Mouse (Mus musculus): ENCODE results near the gene Zcchc3.
"Not testable (repeated sequence)": the region's sequence is repeated elsewhere in the genome, so short reads cannot be mapped to it uniquely, and the experiment has no call there.

Gene Zcchc3

DNA sequence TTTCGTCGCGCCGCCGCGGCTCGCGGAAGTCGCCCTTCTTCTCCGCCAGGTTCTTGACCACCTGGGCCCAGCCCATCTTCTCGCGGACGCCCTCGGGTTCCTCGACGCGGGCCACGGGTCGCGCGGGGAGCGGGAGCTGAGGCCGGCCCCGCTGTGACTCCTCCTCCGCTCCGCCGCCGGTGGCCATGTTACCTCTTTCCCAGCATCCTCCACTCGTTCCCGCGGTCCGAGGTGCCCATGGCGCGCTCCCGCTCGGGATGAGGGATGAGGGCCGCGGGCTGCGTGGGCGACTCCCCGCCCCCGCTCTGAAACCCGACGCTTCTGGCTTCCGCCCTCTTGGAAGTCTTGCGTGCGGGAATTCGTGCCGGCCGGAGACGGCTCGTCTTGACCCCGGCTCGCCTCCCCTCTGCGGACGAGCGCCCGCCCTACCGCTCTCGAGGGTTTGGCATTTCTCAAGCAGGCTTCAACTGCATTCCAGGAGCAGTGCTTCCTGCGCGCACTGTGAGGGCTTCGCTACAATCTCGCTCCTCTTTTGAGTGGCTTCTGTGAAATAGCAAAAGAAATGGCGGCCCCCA lies at the start of gene Zcchc3:
Gene Zcchc3 (minus strand): TSS at position 437 of the 575 bp plus-strand sequence.
- peak; percentile 45 for DNase-seq (ENCODE audit: low spot score)

DNA sequence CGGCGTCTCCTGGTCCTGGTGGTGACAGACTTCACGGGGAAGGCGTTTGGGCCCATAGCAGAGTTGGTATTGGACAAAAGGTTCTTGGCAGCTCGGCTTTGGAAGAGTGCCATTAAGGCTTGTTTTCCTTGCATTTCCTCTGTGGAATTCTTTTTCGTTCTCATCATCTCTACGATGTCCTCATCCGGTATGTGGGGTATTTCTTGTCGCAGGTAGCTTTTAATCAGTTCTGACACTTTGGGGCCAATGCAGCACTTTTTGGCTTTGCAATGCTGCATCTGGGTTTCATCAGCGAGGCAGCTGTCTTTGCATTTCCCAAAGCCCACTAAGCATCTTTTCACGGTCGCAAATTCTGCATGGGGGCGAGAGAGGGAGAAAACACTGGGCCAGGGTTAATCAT lies 44.4 kb upstream of the Zcchc3 start:
- DNase-seq (ENCODE audit: low spot score) = no peak

DNA sequence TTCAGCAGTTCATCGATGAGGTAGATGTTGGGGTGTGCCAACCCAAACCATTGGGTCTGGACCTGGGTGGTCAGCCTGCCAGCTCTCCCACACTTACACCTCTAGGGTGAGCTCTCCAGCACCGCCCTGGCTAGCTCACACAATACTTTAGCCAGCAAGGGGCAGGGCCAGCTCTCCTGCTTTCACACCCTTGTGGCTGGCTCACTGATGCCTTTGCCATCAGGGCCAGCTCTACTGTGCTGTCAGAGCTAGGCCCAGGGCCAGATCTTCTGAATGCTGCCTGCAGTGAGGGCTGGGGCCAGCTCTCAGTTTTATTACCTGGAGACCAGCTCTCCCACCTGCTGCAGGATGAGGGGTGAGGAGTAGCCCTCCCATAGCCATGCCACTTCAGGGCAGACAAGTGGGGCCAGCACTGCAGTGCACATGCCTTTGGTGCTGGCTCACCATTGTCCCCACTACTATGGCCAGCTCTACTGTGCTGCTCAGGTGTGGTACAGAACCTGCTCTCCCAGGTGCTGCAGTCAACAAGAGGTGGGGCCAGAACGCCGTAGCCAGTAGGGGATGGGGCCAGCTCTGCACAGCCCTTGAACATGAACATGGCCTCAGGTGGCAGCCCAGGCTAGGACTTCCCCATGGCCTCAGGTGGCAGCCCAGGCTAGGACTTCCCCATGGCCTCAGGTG lies 37.4 kb upstream of the Zcchc3 start:
- DNase-seq (ENCODE audit: low spot score) = no peak

DNA sequence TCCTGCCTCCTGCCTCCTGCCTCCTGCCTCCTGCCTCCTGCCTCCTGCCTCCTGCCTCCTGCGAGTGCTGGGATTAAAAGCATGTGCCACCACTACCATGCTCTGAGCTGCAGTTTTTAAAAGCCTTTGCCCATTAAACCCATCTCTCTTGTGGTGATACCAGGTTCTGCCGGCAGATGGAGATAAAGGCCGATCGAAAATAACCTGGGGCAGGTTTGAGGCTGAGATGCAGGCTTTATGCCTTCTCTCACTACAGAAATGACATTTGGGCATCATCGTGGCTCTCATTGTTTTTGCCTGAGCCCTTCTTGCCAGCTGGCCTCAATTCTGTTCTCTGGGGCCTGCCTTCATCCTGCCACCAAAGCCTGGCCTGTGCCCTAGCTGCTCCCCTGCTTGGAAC lies 35.4 kb upstream of the Zcchc3 start:
- DNase-seq (ENCODE audit: low spot score) = peak; percentile 11

DNA sequence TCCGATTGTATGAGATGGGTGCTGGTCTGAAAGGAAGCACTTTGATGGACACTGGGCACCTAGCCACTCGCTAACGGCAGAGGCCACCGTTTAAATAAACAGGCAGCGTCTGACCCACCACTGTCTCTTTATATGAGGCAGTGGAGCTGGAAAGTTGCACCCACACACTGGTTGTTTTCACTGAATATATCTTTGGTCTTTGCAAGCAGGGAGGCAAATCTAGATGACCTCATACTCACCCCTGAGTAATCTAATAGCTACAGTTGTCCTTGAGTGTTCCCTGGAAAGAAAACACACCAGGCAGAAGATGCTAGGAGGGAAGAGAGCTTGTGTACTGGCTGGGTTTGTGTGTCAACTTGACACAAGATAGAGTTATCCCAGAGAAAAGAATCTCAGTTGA lies 32.6 kb upstream of the Zcchc3 start:
- DNase-seq (ENCODE audit: low spot score) = no peak

DNA sequence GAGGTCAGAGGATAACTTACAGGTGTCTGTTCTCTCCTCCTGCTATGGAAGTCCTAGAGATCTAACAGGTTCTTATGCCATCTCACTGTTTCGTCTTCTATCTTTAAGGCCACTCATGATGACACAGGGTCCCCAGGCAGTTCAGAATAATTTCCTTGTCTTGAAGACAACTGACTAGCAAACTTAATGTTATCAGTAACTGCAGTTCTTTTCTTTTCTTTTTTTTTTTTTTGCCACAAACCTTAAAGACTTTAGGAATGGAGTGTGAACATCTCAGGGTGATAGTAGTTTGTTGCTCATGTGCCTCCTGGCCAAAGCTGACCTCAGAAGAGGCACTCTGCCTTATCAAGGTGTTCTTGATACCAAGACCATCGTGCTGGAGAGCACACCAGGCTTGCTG lies 31.8 kb upstream of the Zcchc3 start:
- DNase-seq (ENCODE audit: low spot score) = no peak

DNA sequence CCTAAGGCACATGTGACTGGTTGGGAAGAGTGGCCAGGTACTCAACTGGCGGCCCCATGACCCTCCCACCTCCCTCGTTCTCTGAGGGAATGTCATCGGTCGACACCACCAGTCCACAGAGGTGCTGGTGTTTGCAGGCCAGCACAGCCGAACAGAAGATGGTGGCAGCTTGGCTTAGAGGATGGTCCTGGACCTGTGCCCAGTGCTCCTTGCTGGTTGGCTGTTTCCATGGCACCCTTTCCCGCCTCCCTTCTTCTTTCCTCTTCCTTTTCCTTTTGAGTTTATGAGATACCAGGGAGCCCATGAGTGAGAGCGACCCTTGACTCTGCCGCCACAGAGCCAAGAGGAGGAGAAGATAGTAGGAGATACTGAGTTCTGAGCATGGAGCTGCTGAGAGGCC lies 28.5 kb upstream of the Zcchc3 start:
- DNase-seq (ENCODE audit: low spot score) = no peak

DNA sequence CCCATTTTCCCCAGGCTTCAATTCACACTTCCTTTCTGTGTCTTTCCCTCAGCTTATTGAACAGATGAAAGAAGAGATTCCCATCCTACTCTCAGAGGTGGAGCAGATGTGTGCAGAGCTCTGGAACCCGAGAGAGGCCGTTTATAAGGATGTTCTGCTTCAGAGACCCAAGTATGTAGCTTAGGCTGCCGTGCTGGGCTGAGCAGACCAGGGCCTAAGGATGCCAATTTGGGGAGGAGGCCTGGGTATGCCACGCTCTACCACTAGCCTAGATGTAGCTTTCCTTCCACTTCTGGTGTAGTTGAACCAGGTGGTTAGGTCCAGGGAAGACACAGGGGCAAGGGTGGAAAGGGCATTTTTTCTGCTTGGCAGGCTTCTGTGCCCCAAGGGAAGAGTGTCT lies 27.5 kb upstream of the Zcchc3 start:
- no peak for DNase-seq (ENCODE audit: low spot score)

DNA sequence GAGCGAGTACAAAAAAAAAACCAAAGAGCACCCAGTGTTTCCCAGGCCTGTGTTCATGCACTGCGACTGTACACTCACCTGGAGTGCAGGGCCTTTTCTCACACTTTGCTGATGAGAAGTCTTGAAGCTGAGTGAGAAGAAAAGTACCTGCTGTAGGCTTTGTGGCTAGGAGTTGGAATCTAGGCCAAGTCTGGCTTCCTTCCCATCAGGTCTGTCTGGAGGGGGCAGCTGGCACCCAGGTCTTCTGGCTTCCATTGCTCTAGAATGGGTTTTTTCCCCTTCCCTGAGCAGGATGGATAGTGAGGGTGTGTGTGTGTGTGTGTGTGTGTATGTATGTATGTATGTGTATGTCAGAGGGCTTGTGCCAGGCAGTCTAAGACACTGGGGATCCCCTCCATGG lies 25.0 kb upstream of the Zcchc3 start:
- no peak for DNase-seq (ENCODE audit: low spot score)

DNA sequence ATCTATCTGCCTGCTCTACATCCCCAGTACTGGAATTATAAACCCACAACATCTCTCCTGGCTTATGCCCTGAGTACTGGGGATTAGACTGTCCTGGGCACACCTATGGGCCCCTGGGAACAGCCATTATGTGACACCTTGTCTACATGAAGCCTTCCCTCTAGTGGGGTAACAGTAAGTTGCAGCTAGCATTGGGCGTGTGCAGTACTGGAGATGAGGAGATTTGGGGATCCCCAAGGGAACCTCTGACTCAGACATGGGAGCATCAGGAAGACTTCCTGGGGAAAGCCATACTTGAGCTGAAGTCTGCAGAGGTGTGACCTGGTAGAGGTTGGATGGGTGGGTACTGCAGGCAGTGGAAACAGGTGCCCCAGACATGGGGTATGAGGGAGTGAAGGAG lies 24.1 kb upstream of the Zcchc3 start:
- no peak for DNase-seq (ENCODE audit: low spot score)

DNA sequence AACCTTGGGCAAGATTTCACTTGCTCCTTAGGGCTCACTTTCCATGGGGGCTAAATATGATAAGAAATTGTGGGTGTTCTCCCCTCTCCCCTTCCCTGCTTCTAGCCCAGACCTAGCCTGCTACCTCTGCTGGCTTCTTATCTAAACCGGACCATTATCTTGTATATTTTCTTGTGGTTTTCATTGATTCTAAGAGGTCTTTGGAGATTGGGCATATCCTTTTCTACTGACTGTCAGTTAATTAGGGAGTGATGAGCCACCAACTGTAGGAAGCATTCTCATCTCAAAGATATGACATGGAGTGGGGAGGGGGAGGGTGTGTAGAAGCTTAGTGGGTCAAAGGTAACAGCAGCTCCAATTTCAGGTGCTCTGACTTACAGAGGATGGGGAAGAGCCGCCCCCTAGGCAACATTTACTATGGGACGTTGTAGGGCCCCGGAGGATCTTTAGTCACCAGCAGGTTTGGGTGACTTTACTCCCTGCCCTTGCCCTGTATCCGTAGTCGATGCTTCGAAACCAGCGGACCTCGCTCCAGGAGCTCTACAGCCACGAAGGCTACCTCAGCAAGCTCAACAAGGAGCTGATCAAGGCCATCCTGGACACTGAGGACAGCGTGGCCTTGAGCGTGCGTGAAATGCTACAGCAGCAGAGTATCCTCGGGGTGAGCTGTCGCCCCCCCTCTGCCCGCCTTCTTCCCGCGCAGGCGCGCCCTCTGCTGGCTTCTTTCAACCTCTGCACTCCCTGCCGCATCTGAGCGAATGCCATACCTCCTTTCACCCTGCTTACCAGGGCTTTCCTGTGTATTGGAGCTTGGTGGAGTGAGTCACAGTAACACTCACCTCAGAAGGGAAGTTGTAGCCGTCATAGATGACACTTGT lies 22.4 kb upstream of the Zcchc3 start:
- peak; percentile 60 for DNase-seq (ENCODE audit: low spot score)

DNA sequence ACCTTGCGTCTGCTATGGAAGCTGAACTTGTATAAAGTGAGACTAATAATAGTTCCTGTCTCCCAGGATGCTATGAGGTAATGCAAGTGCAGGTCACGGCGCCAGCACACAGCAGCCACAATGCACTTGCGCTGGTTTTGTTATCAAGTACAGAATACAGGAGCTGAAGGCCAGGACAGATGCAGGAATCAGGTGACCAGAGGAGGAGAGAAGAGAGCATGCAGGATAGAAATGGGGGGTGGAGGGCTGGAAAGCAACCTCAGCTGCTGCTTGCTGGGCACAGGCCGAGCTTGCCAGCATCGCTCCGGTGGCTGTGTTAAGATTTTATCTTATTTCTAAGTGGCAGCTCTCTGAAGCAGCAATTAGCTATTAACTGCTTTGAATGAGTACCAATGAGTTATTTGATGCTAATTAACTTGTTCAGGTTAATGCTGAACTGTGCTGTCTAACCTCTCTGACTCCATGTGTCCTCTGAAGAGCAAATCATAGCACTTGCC lies 21.6 kb upstream of the Zcchc3 start:
- no peak for DNase-seq (ENCODE audit: low spot score)

DNA sequence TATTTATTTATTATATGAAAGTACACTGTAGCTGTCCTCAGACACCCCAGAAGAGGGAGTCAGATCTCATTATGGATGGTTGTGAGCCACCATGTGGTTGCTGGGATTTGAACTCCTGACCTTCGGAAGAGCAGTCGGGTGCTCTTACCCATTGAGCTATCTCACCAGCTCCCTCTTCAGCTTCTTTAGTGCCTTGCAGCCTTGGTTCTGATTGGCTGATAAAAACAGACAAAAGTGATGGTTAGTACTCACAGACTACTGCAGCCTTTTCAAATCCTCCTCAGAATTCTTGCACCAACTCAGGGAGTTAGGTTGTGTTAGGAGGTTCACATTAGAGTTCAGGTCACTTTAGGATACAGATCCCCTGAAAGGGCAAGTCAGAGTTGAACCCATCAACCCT lies 13.7 kb upstream of the Zcchc3 start:
- DNase-seq (ENCODE audit: low spot score) = not testable (repeated sequence)

DNA sequence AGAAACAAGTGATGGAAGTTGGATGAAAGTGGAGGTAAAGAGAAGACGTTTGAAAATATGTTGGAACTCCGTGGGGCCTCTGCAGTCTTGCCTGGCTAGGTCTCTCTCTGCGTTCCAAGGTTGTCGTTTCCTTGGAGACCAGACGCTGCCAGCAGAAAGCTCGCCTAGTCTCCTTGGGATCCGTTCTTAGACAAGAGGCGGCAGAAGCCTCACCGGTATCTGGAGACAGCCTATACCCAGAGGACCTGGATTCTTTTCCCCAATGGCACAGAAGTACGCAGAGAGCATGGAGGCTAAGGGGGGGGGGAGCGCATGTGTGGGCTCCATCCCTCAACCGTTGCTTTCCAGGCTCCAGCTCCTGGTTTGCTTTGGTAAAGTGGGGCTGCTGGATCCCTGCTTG lies 12.7 kb upstream of the Zcchc3 start:
- DNase-seq (ENCODE audit: low spot score) = no peak

DNA sequence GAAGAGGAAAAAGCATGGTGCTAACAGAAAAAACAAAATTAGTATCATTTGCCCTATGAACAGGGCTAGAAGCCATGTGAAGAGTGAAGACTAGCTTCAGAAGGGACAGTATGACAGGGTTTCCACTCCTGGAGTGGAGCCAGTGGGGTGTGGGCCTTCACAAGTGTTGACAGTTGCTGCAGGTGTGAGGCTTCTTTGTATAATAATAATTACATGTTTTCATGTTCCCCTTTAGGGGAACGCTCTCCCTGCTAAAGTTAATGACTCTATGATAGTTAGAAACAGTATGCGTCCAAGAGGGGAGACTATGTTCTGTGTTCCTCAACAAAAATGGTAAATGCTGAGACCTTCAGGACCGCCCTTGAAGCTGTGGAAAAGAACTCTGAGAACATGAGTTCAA lies 959 bp upstream of the Zcchc3 start:
- DNase-seq (ENCODE audit: low spot score) = no peak

DNA sequence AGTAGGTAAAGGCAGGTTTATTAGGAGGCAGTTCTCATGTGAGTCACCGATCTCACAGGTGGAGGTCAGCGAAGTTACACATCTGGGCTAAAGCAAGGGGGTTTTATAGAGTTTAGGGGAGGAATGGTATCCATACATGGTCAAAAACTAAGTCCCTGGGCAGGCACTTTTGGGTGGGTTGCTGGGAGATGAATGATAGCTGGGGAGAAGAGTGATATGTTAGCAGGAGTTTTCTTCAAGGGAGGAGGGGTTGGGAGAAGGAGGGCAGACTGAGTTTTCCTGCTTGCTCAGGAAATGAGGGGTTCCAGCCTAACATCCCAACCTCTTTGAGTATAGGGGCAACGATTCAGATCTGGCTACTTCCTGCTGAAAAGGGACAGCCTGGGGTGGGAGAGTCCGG lies 460 bp upstream of the Zcchc3 start, which contains the start of gene 6820408C15Rik:
Gene 6820408C15Rik (plus strand): TSS at position 301 of the 400 bp plus-strand sequence.
- no peak for DNase-seq (ENCODE audit: low spot score)

DNA sequence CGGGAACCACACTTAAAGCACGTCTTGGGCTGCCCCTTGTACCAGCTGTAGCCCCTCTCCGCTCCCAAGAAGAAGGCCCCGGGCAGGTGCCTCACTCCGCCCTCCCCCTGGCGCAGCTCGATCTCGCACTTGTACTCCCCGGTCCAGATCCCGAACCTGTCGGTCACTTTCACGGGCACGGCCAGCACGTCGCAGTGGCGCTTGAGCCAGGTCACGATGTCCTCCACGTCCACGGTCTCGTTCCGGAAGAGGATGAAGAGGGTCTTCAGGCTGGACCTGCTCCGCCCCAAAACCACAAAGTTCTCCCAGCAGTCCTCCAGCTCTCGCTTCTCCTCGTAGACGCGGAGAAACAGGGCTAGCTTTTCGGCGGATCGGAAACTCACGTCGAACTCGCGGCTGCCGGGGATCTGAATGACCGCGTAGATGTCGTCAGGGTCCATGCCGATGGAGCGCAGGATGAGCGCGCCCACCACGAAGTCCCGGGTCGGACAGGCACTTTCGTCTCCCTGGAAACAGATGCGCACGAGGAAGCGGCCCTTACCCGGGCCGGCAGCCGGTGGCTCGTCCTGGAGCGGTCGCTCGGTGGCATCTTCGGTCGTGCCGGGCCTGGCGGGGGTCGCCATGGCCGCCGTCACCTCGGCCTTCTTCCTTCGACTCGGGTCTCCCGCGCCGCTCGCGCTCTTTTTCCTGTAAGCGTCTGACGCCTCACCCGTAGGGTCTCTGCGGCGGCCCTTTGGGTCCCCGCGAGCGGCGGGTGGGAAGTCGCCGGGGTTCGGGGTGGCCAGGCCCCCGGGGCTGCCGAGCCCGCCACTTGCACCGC lies 852 bp downstream of the Zcchc3 start:
- peak; percentile 16 for DNase-seq (ENCODE audit: low spot score)

DNA sequence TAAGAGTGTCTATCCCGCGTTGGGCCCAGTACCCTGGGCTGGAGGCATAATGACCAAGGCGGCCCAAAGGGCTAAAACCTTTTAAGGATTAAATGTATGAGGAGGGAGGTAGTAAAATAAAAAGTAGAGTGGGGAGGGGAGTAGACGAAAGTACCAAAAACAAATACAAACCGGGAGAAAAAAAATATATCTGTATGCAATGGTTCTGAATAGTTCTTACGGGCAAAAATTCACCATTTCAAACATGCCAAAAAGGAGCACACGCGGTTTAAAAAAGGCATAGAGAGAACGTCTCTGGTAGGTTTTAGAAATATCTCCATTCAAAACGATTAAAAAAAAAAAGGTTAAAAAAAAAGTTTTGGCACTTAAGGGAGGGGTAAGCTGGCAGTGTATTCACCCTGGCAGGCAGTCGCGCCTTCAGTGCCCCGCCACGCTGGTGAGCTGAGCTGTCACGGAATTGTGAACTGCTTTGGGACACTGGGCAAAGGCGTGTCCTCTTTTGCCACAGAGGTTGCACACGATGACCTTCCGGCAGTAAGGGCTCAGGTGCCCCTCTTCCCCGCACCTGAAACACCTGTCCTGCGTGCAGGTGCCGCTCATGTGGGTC lies 1.6 kb downstream of the Zcchc3 start:
- DNase-seq (ENCODE audit: low spot score) = no peak

DNA sequence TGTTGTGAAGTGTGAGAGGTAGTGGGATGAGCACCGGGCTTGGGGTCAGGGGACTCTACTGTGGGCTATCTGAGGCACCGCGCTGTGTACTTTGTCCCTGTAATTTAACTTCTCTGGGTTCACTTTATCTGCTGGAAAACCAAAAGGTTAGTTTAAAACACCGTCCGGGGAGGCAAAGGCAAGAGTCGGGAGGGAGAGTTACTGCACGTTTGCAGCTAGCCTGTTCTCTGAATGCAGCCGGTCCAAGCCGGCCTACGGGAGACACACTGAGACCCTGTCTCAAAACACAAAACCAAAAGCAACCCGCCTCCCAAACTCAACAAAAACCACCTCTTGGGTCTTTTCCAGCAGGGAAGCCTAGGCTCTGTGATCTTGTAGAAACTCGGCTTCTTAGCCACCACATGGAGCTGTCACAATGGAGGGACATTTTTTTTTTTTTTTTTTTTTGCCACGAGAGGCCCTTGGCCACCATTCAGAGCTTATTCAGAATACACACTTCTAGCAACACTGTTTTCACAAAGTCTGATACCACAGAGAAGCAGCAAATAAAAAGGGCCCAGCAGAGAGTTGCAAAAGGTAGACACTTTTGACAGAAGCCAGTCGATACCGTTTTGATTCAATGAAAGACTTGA lies 2.2 kb downstream of the Zcchc3 start:
- DNase-seq (ENCODE audit: low spot score) = no peak

DNA sequence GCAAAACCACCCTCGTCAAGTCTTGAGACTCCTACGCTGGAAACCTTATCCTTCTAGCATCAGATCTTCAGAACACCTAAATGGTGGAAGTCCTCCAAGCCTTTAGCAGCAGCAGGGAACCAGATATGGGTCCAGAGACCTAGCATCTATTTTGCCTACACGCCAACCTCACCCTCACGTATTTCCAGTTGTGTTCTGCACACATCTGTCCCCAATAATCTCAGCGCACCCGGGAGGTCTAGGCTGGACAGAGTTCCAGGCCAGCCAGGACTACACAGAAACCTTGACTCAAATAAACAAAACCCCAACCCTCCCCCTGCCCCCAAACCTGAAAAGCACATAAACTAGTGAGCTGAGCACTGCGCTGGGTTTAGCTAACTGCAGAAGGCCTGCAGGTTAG lies 3.4 kb downstream of the Zcchc3 start:
- no peak for DNase-seq (ENCODE audit: low spot score)

DNA sequence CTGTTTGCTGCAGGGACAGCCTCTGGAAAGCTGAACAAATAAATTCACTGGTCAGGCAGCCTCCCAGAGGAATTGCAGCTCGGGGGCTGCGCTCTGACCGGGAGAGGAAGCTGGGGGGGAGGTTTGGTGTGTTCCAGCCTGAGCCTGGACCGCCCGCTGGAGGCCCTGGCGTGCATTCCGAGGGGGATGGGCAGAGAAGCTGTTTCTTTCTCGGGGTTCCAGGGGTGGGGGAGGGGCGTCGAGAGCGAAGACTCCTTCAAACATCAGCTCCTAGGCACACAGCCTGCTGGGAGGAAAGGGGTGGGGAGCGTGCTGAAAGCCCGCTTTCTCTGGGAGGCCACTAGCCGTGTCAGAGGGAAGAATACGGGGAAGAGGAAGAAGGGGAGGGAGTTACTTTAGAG lies 3.9 kb downstream of the Zcchc3 start:
- DNase-seq (ENCODE audit: low spot score) = no peak
